Mouse (Mus musculus) thymus, postnatal 14 days (tissue): ENCODE measurements at regions not wholly inside any gene's neighbourhood (a gene's known extent, or its start where the extent isn't known, plus 50 kb on each side); places are given as distances from the start of the nearest gene placed in this dataset.

Experiments
- DNase-seq: peaks from one replicate; pipeline ENCODE4 v3.0.0; 2021

- DNase-seq = no peak
Observed at GRCm38 (mm10) chr16:51457166-51457565, 573.9 kb upstream of the Cblb start.

DNA sequence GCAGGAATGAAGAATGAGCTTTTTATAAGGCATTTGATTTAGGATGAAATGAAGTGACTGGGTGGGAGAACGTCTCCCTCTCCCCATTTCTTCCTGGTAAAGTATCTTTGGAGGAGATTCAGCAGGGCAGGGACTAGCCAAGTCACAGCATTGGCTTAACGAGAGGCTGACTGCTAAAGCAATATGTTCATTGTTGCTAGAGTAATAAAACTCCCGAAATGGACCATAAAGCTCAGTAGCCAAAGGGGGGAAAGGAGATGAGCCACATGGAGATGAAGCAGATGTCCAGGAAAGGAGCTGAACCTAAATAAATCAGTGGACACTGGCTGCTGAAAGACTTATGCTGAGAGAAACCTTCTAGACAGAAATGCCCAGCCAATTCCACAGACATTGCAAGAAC is 555.3 kb upstream of the Cblb start:
- no peak for DNase-seq

GRCm38 (mm10) chr16:51496096-51496495 is 534.9 kb upstream of the Cblb start:
- DNase-seq = no peak

DNA sequence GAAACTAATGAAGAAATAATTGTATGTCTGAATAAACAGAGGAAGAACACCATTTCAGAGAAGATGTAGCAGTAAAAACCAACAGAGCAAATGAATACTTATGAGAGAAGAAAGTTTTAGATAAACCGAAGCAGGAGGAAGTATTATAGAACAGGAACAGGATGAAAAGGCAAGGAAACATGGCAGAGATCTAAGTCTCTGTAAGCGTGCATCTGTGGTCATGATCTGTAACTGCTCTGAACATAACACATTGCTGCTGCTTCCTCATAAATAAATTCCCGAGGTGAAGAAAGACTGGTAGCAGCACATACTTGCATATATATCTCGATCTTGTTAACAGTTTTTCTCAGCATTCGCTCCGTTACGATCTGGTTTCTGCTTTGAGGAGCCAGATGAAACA is 533.2 kb upstream of the Cblb start:
- DNase-seq = no peak

GRCm38 (mm10) chr16:51517079-51517478 is 513.9 kb upstream of the Cblb start:
- no peak for DNase-seq

GRCm38 (mm10) chr16:51520762-51521161 is 510.3 kb upstream of the Cblb start:
- DNase-seq = no peak

DNA sequence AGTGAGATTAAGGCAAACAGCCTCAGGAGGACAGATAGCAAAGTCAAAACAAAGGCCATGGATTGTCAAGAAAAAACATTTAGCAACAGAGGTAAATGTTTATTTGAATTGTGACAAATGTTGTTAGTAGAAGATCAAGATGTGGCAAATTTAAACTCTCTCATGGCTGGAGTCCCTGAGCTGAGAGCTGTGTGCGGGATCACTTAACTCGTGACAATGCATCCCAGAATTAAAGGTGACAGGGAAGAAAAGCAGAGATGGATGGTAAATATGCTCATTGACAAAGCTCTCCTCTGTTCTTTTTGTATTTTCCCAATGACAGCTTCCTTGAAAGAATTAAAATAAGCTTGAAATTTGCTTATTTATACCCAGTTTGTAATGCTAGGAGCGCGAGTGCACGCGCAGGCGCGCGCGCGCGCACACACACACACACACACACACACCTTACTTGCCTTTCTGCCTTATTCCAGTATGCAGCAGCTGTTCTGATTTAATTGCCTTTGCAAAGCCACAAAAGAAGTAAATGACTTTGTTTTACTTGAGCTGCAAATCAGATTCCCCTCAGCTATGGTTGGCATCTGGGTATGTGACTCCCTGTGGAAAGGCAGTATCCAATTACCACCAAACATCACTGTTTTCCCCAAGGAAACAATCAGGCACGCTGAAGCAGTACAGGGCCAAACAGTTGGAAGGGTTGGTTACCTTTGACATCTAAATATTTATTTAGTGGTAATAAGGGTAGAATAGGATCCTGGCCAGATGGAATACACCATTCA is 509.5 kb upstream of the Cblb start:
- DNase-seq = no peak

DNA sequence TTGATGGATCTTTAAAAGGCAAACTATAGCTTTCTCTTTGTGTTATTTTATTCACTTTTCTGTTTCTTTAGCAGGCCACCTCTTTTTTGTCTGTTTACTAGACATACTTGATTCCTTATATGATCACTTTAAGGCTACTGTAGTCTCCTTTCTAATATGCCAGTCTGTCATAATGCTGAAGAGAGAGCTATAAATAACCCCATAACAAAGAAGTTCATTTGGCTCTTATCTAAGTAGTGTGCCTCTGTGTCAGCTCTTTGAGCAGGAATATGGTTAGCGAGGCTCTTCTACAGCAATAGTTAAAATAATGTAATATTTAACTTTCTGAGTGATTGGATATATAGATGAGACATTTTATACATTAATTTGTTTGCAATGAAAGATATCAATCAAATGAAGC is 507.0 kb upstream of the Cblb start:
- no peak for DNase-seq

GRCm38 (mm10) chr16:51532496-51532895 is 498.5 kb upstream of the Cblb start:
- DNase-seq = no peak

DNA sequence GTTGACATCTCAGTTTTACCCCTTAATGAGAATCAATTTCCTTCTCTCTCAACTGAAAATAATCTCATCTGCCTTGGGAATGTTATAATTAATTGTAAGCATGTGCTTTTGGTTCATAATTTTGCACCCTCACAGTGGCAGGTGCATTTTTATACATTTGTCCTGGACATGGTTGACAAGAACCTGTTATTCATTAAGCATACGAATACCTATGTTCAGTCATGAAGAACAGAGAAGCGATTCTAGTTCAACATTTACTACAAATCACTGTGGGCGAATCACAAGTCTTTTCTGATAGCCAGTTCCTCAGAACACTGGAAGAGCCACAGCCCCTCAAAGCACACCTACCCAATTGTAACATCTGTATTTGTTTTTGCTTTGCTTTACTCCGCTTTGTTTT is 487.3 kb upstream of the Cblb start:
- no peak for DNase-seq

DNA sequence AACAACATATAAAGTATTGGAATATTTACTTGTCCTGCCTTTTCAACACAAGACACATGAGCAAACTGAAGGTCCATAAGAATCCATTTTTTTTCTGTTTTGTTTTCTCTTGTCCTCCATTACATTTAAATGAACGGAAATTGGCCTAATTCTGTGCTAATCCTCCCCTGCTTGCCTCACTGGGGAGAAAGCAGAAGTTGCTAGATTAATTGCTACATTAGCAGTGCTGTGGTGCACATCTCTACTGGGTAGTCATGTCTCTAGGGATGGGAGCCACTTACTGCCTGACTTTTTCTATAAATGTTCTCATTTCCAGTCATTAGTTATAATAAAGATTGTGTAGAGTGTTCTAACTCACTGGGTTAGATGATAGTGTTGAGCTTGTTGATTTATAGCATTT is 484.0 kb upstream of the Cblb start:
- no peak for DNase-seq

DNA sequence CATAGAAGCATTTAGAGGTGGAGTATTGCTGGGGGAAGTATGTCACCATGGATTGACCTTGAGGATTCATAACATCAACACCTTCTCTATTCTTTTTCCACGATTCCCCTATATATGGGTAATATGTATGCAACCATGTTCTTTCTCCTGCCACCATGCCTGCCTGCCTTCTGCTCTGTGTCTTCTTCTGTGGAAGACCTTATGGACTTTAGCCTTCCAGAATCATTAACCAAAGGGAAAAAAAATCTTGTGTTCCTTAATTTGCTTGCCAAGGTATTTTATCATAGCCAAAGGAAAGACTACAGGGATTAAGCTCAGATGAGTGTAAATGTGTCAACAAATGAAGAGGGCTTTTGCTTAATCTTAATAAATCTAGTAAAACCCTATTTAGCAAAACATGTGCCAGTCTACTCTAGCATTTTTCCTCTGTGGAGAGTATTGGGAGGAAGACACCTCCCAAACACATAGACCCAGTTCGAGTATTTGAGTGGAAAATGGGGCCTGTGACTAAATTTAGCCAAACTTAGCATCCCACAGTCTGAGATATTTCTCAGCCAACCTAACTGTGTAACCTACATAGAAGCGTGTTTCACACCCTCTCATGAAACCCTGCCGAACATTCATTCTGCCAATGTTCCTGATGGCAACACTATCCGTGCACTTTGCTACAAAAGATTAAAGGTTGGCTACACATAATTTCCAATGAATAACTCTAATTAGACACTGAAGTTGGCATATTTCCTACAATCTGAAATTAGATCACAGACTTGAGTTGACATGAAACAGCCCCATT is 468.0 kb upstream of the Cblb start:
- no peak for DNase-seq

DNA sequence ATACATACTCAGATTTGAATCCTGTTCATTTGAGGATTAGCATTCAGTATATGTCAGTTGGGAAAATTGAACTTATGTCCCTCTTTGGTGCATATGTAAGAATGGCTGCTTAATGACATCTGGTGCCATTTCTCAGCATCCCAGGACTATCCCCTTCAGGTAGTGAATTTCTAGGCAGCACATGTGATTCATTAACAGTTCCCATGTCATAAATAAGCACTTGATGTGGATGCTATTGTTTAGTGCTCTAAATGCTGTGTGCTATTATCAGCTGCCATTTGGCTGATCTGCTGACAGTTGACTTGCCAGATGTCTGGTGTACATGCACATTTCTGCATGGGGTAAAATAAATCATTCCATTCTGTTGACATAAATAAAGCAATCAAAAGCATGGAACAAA is 467.0 kb upstream of the Cblb start:
- DNase-seq = no peak

DNA sequence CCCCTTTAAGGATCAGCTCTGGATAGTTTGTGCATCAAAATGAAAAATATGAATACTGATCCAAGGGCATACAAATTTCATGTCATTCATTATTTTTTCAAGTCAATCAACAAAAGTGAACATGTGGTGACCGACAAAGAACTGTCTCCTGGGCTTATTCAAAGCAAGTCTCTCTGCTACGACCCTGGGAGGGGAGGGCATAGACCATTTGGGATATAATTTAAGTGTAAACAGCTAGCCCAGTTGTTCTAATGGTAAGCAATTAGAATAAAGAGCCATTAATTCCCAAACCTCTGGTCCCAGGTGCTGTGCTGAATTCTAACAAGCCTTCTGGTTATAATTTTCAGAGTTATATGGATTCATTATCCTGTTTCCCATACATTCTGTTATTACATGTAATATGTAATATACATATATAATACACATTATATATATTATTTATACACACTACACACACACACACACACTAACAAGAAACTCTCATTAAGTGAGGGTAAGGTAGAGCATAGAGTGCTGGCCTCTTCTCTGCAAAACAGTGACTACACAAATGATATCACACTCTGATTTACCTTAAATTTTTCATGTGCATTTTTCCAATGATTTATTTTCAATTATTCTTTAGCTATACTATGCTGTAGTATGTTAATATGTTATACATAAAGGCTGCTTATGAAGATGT is 453.0 kb upstream of the Cblb start:
- DNase-seq = no peak

DNA sequence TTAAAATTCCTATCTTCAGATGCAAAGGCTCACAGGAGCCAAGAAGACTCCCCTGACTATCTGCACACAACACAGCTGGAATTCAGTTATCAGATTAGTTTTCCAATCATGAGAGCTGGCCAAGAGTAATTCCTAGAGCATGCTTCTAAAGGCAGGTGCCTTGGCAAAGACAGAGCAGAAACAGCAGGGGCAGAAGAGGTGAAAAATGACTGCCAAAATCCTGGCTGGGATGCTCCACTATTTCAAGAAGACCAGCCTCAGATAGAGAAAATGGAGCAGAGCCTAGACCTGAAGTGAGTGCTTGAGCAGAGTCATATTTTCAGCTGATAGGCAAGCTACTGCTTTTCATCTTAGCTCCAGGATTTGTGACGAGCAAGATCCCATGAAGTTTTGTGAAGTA is 450.5 kb upstream of the Cblb start:
- DNase-seq = no peak

DNA sequence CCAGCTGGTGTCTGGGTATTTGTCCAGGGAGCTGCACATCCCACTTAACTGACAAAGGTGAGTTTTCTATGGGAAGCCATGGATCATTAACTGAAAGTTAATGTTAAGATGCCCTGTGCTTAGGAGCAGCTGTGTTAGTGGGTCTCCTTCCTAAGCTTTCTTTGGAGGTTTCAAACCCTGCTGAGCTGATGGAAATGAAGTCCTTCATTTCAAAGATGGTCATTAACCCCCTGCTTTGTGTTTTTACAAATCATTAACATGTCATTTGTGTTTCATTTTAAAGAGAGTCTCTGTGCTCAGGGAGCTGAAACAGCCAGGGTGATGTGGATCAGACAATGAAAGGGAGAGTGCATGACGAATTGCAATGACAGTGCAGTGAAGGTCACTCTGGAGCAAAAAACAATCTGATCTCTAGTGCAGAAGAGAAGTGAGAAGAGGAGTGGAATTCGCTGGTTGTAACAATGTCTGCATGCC is 441.1 kb upstream of the Cblb start:
- no peak for DNase-seq

GRCm38 (mm10) chr16:51617579-51617978 is 413.4 kb upstream of the Cblb start:
- no peak for DNase-seq

DNA sequence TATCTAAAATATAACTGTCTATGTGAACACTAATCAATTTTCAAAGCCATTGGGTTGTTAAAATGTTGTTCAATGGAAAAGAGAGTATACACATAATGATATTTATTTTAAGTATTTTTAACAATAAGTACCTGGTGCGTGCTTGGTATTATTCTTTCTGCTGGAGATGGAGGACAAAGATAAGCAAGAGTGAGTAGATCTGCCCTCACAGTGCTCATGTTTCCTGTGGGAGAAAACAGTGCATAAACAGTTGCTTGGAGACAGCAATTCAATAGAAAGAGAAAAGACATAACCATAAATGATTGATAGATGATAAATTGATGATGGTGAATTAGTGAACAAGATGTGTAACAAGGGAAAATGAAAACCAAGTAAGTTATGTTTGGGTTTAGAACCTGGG is 384.4 kb upstream of the Cblb start:
- no peak for DNase-seq

DNA sequence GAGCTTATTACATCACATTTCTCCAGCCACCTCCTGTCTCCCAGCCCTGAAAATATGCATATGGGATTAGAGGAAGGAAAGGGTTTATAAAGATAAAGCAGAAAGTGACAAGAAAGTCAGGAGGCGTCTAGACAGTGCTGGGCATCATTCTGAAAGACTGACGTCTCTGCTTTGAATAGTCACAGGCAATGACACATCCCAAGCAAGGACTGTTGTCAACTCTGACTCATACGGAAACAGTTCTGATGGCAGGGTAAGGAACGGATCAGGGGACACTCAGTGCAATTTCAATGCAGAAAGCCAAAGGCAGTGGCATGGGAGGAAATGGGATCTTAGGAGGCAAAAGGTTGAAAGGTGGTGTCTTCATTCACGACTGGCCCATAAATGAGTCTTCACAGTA is 380.9 kb upstream of the Cblb start:
- no peak for DNase-seq

DNA sequence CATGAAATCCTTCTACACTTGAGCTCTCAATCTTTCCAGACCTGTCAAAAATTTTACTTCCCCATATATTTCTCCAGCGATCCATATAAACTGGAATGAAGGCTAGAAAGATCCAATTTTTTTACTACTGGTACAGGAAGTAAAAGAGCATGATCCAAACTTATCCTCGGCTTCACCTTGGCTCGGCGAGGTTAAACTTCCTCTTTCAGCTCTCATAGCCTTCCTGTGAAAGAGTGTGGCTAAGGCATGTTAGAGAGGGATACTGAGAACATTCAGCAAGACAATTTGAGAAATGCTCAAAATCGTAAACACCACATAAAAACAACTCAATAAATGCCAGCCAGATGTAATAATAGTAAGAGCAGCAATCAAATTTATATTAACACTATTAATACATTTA is 380.3 kb upstream of the Cblb start:
- no peak for DNase-seq

- DNase-seq = no peak
Observed at GRCm38 (mm10) chr16:51661693-51662092, 369.3 kb upstream of the Cblb start.

DNA sequence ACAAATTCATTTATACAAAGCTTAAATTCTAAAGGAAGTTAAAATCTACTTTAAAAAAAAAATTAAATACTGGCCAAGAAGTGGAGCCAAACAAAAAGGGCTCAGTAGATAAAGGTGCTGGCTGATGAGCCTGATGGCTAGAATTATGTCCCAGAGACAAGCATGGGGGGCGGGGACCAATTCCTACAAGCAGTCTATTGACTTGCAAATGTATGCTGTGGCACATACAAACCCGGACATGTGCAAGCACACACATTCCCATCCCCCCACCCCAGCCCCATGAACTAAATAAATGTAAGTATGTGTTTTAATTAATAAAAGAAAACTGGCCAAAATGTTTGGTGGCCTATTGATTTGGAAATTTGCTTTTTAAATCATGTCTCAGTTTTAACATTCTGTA is 366.7 kb upstream of the Cblb start:
- DNase-seq = no peak

DNA sequence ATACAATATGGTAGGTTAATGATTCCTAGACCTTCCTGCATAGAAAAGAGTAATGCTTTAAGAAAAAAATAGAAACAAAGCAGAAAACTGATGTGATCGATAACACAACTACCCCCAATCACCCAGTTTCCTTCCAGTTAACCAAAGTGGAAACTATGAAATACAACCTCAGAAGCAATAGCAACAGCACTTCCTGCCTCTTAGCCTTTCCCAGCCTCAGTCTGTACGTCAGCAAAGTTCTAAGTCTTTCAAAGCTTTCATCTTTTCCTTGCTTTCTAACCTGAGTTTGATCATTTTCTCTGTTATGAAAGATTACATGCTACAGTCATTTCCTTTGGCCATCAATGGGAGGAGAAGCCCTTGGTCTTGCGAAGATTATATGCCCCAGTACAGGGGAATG is 355.9 kb upstream of the Cblb start:
- DNase-seq = no peak

- DNase-seq = no peak
Observed at GRCm38 (mm10) chr16:51675988-51676387, 355.0 kb upstream of the Cblb start.
